Mouse (Mus musculus): Measurements from ENCODE around the gene Sds. TPM values are rescaled to one million over a fixed set of nuclear protein-coding genes. Genes with fewer than 3 reads are reported as not detected.

The Sds gene
- 0.34 and 0.35 TPM in 2 replicates for polyA plus RNA-seq (2021; fragmentation: Nextera tagmentation)
- long read RNA-seq, experiment 1 = 0 reads
- long read RNA-seq, experiment 2, partial matches to known transcripts = 0 of 1 reads
- long read RNA-seq, experiment 2, other reads (novel, unspliced or antisense) = 0 of 1 reads

GRCm38 (mm10) chr5:120476296-120476695, at the start of gene Sds:
Gene Sds, plus strand, starts transcription at chr5:120476526.

GRCm38 (mm10) chr5:120431649-120432485, 44.5 kb upstream of the Sds start, which contains the start of gene Lhx5:
Gene Lhx5, plus strand, starts transcription at chr5:120431699.

GRCm38 (mm10) chr5:120472770-120473169, 3.6 kb upstream of the Sds start, which contains the start of gene Sdsl:
Gene Sdsl, minus strand, starts transcription at chr5:120472810.

DNA sequence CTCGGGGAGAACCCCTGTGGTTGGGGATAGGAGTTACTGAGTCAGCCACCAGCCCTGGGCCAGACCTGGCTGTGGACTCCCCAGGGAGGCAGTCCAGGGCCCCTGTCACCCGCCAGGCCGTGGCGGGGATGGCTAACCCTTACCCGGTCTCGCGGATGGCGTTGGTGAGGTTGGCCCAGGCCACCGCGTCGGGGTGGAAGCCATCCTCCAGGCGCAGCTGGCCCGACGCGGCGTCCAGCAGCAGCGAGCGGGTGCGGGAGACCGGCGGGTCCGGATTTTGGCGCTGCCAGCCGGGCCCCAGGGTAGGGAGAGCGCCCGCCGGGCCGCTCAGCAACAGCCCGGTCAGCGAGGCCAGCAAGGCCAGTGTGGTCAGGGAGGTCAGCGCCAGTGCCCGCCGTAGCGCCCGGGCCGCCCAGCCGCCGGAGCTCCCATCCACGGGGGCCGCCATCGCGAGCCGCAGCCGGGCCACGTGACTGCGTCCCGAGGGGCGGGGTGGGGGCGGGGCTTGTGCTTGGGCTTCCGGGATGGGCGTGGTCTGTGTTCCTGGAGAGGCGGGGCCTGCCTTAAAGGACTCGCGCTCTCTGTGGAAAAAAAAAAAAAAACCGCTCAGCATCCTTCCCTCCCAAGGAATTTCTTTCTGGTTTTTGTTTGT, 26.9 kb downstream of the Sds start, which contains the start of gene Plbd2:
TSS of gene Plbd2 (minus strand) at position 482 of the 652 bp plus-strand sequence.

GRCm38 (mm10) chr5:120510982-120511642, 34.8 kb downstream of the Sds start, which contains the start of gene Slc8b1:
Gene Slc8b1, plus strand, starts transcription at chr5:120511168.

Other genes starting within 250 kb of the Sds start
- gene Lhx5, start 44.8 kb upstream of the Sds start, polyA plus RNA-seq (2021; fragmentation: Nextera tagmentation) = 0.19 and 0.20 TPM in 2 replicates
- gene Sdsl, start 3.7 kb upstream of the Sds start, polyA plus RNA-seq (2021; fragmentation: Nextera tagmentation) = 15.5 and 16.1 TPM in 2 replicates
- 16.2 and 17.2 TPM in 2 replicates for gene Plbd2, start 27.1 kb downstream of the Sds start, polyA plus RNA-seq (2021; fragmentation: Nextera tagmentation)
- gene Slc8b1, start 34.6 kb downstream of the Sds start, polyA plus RNA-seq (2021; fragmentation: Nextera tagmentation) = 4.0 and 6.6 TPM in 2 replicates
- gene Tpcn1, start 112.1 kb downstream of the Sds start, polyA plus RNA-seq (2021; fragmentation: Nextera tagmentation) = 20.8 and 21.8 TPM in 2 replicates
- gene Iqcd, start 112.5 kb downstream of the Sds start, polyA plus RNA-seq (2021; fragmentation: Nextera tagmentation) = 0.94 and 1.9 TPM in 2 replicates
- 17.6 and 21.9 TPM in 2 replicates for gene Rita1, start 136.1 kb downstream of the Sds start, polyA plus RNA-seq (2021; fragmentation: Nextera tagmentation)
- gene Ddx54, start 136.2 kb downstream of the Sds start, polyA plus RNA-seq (2021; fragmentation: Nextera tagmentation) = 18.5 and 19.4 TPM in 2 replicates
- gene Cfap73, start 157.7 kb downstream of the Sds start, polyA plus RNA-seq (2021; fragmentation: Nextera tagmentation) = 0.36 and 0.54 TPM in 2 replicates
- 48.3 and 57.1 TPM in 2 replicates for gene Rasal1, start 172.3 kb downstream of the Sds start, polyA plus RNA-seq (2021; fragmentation: Nextera tagmentation)
- gene Dtx1, start 235.4 kb downstream of the Sds start, polyA plus RNA-seq (2021; fragmentation: Nextera tagmentation) = 16.9 and 20.6 TPM in 2 replicates